Comparison of ENCODE assay signal across 9 mouse cellular contexts in genomic region chr6:56908912-56909311, GRCm38 (mm10). TPM values are rescaled to one million over a fixed set of nuclear protein-coding genes. Genes with fewer than 3 reads are reported as not detected.
DNase-seq lines count a peak whose midpoint lies in the region; ATAC-seq and TF ChIP-seq lines count a peak whose summit lies in the region.
"Had no signal": no experiment of that assay in that cellular context is flagged by ENCODE, and none has a peak within 500 bp of the region (broad histone marks: within the 10 kb centered on the region; RNA-seq: fewer than 3 reads in every experiment).

No protein-coding gene starts in this region.

- ATAC-seq in forebrain, embryonic 13.5 days = peak; percentile 50; the same call in 1 of the 2 replicates
- no peak for ATAC-seq in forebrain, embryonic 11.5 days (replicated peaks; ENCODE audit: low FRiP score)
- ATAC-seq in heart, embryonic 13.5 days (ENCODE audit: extremely low read depth, insufficient number of reproducible peaks, low FRiP score, low TSS enrichment) = peak; percentile 48; the same call in 1 of the 2 replicates
- peak; percentile 73 for ATAC-seq in lung, postnatal 0 days

- H3K27ac ChIP-seq in forebrain, embryonic 13.5 days = no peak overlapping the region
- H3K27ac ChIP-seq in forebrain, embryonic 11.5 days (ENCODE audit: low read depth, low read length) = no peak overlapping the region
- H3K27ac ChIP-seq in ES-Bruce4 (ENCODE audit: insufficient read depth, low read length) = no peak overlapping the region
- H3K27ac ChIP-seq in cortical plate, adult 2 months (ENCODE audit: insufficient read depth, low read length) = no peak overlapping the region
- no peak overlapping the region for H3K27ac ChIP-seq in heart, embryonic 13.5 days (replicated peaks)
- H3K27ac ChIP-seq in lung, postnatal 0 days (ENCODE audit: low read length) = no peak overlapping the region
- H3K27ac ChIP-seq: midbrain, embryonic 12.5 days had no signal

- no peaks in the 10 kb centered on the region for H3K27me3 ChIP-seq in forebrain, embryonic 13.5 days
- no peaks in the 10 kb centered on the region for H3K27me3 ChIP-seq in forebrain, embryonic 11.5 days (ENCODE audit: control insufficient read depth, insufficient read depth, low read length)
- H3K27me3 ChIP-seq in ES-Bruce4 (ENCODE audit: control insufficient read depth, insufficient read depth, low read length, poor library complexity, severe bottlenecking) = no peaks in the 10 kb centered on the region
- no peaks in the 10 kb centered on the region for H3K27me3 ChIP-seq in heart, embryonic 13.5 days (replicated peaks)
- H3K27me3 ChIP-seq in lung, postnatal 0 days (replicated peaks; ENCODE audit: insufficient read depth, low read length) = no peaks in the 10 kb centered on the region
- H3K27me3 ChIP-seq: midbrain, embryonic 12.5 days had no signal

- DNase-seq in forebrain, embryonic 11.5 days (ENCODE audit: low spot score) = no peak
- DNase-seq in layer of hippocampus, adult 9-11 months = peak; percentile 59
- DNase-seq in lung, postnatal 0 days (ENCODE audit: low spot score) = peak; percentile 80
- DNase-seq in spleen, adult 12 weeks (ENCODE audit: low spot score) = peak; percentile 62

- H3K4me2 ChIP-seq in forebrain, embryonic 13.5 days = no peak overlapping the region
- no peak overlapping the region for H3K4me2 ChIP-seq in forebrain, embryonic 11.5 days (ENCODE audit: low read depth, low read length, severe bottlenecking)
- H3K4me2 ChIP-seq in heart, embryonic 13.5 days = peak overlapping the region; percentile 10; the same call in 1 of the 2 replicates
- no peak overlapping the region for H3K4me2 ChIP-seq in lung, postnatal 0 days (replicated peaks; ENCODE audit: low read depth, low read length)
- H3K4me2 ChIP-seq: midbrain, embryonic 12.5 days had no signal

- no peak for TF ChIP-seq EP300 in ES-Bruce4 (IDR thresholded peaks at IDR 0.05; ENCODE audit: insufficient read depth, low read depth, low read length)
- TF ChIP-seq EP300 in lung, postnatal 0 days (IDR thresholded peaks at IDR 0.05) = no peak

- 18% methylated on average over 4 of the region's 4 CpGs for WGBS in forebrain, embryonic 13.5 days
- WGBS in forebrain, embryonic 11.5 days = 8% methylated on average over 4 of the region's 4 CpGs
- 2% methylated on average over 4 of the region's 4 CpGs for WGBS in heart, embryonic 13.5 days
- 8% methylated on average over 4 of the region's 4 CpGs for WGBS in lung, postnatal 0 days

- TF ChIP-seq CTCF in ES-Bruce4 (IDR thresholded peaks at IDR 0.05; ENCODE audit: low read depth, low read length) = peak; percentile 87
- TF ChIP-seq CTCF in cortical plate, adult 2 months (IDR thresholded peaks at IDR 0.05; ENCODE audit: extremely low read depth, insufficient read depth, low read length) = peak; percentile 85
- TF ChIP-seq CTCF in lung, postnatal 0 days (IDR thresholded peaks at IDR 0.05) = peak; percentile 94

- no peaks in the 10 kb centered on the region for H3K36me3 ChIP-seq in forebrain, embryonic 13.5 days (ENCODE audit: poor library complexity, severe bottlenecking)
- H3K36me3 ChIP-seq in forebrain, embryonic 11.5 days (ENCODE audit: control insufficient read depth, insufficient read depth, low read length) = no peaks in the 10 kb centered on the region
- H3K36me3 ChIP-seq in ES-Bruce4 (ENCODE audit: control insufficient read depth, insufficient read depth, low read length, poor library complexity, severe bottlenecking) = no peaks in the 10 kb centered on the region
- H3K36me3 ChIP-seq in heart, embryonic 13.5 days = no peaks in the 10 kb centered on the region
- H3K36me3 ChIP-seq in lung, postnatal 0 days (ENCODE audit: insufficient read depth, low read length) = no peaks in the 10 kb centered on the region
- H3K36me3 ChIP-seq: midbrain, embryonic 12.5 days had no signal

- no peak overlapping the region for H3K9ac ChIP-seq in forebrain, embryonic 13.5 days
- no peak overlapping the region for H3K9ac ChIP-seq in forebrain, embryonic 11.5 days (ENCODE audit: low read length)
- no peak overlapping the region for H3K9ac ChIP-seq in ES-Bruce4 (ENCODE audit: low read depth, poor library complexity, severe bottlenecking)
- H3K9ac ChIP-seq in heart, embryonic 13.5 days = no peak overlapping the region
- no peak overlapping the region for H3K9ac ChIP-seq in lung, postnatal 0 days (replicated peaks; ENCODE audit: low read depth)
- H3K9ac ChIP-seq: midbrain, embryonic 12.5 days had no signal

- peaks cover 5% of the 10 kb centered on the region for H3K4me1 ChIP-seq in forebrain, embryonic 13.5 days
- no peaks in the 10 kb centered on the region for H3K4me1 ChIP-seq in forebrain, embryonic 11.5 days (replicated peaks; ENCODE audit: control insufficient read depth, insufficient read depth, low read length)
- no peaks in the 10 kb centered on the region for H3K4me1 ChIP-seq in ES-Bruce4 (ENCODE audit: control insufficient read depth, insufficient read depth, low read length)
- H3K4me1 ChIP-seq in cortical plate, adult 2 months (ENCODE audit: control insufficient read depth, insufficient read depth, low read length) = peaks cover 3% of the 10 kb centered on the region; the same call in 1 of the 2 replicates
- peaks cover 41% of the 10 kb centered on the region for H3K4me1 ChIP-seq in heart, embryonic 13.5 days
- H3K4me1 ChIP-seq in lung, postnatal 0 days (ENCODE audit: insufficient read depth, low read depth, low read length) = 0 out of 2 replicates have a peak, but pooled peaks cover 2% of the 10 kb centered on the region

- H3K4me3 ChIP-seq in forebrain, embryonic 13.5 days = no peak overlapping the region
- no peak overlapping the region for H3K4me3 ChIP-seq in forebrain, embryonic 11.5 days (ENCODE audit: low read depth, low read length)
- no peak overlapping the region for H3K4me3 ChIP-seq in ES-Bruce4 (ENCODE audit: low read depth, low read length)
- no peak overlapping the region for H3K4me3 ChIP-seq in cortical plate, adult 2 months (ENCODE audit: insufficient read depth, low read length)
- H3K4me3 ChIP-seq in heart, embryonic 13.5 days = no peak overlapping the region
- H3K4me3 ChIP-seq in lung, postnatal 0 days (ENCODE audit: low read depth, low read length) = no peak overlapping the region
- H3K4me3 ChIP-seq: midbrain, embryonic 12.5 days had no signal

- no peak for TF ChIP-seq POLR2A in ES-Bruce4 (IDR thresholded peaks at IDR 0.05; ENCODE audit: insufficient read depth, low read length)
- TF ChIP-seq POLR2A in cortical plate, adult 2 months (IDR thresholded peaks at IDR 0.05; ENCODE audit: extremely low read depth, insufficient read depth, low read length) = no peak

- H3K9me3 ChIP-seq in forebrain, embryonic 13.5 days (replicated peaks) = no peaks in the 10 kb centered on the region
- no peaks in the 10 kb centered on the region for H3K9me3 ChIP-seq in forebrain, embryonic 11.5 days (ENCODE audit: control insufficient read depth, low read length)
- H3K9me3 ChIP-seq in ES-Bruce4 (replicated peaks; ENCODE audit: control insufficient read depth, insufficient read depth, low read length, poor library complexity, severe bottlenecking) = no peaks in the 10 kb centered on the region
- no peaks in the 10 kb centered on the region for H3K9me3 ChIP-seq in heart, embryonic 13.5 days
- no peaks in the 10 kb centered on the region for H3K9me3 ChIP-seq in lung, postnatal 0 days (ENCODE audit: low read length)
- H3K9me3 ChIP-seq: midbrain, embryonic 12.5 days had no signal

RNA-seq across cellular contexts. Expression of gene Nt5c3, which starts 14.8 kb away (rescaled TPM):
- 110 TPM in 2 replicates for polyA plus RNA-seq in forebrain, embryonic 13.5 days (2015; fragmentation: Nextera tagmentation; extraction: Ambion mirVana)
- 67.2 and 75.4 TPM in 2 replicates for polyA plus RNA-seq in forebrain, embryonic 11.5 days (2014; fragmentation: Nextera tagmentation; extraction: Ambion mirVana)
- 19.6 and 21.4 TPM in 2 replicates for polyA plus RNA-seq in ES-Bruce4 (2011; ENCODE audit: insufficient read depth, insufficient read length, low read depth, missing spikeins)
- 52.6 and 54.6 TPM in 2 replicates for polyA plus RNA-seq in cortical plate, adult 2 months (2012; rRNA removed)
- polyA plus RNA-seq in heart, embryonic 13.5 days (2015; fragmentation: Nextera tagmentation; extraction: Ambion mirVana) = 65.9 and 68.6 TPM in 2 replicates
- polyA plus RNA-seq in lung, postnatal 0 days (2015; fragmentation: Nextera tagmentation; extraction: Ambion mirVana) = 46.4 and 46.6 TPM in 2 replicates

RNA-seq across cellular contexts. Expression of gene Vmn1r4, which starts 14.9 kb away (rescaled TPM):
- polyA plus RNA-seq in forebrain, embryonic 13.5 days (2015; fragmentation: Nextera tagmentation; extraction: Ambion mirVana) = 0.59 and 0.65 TPM in 2 replicates
- 0.27 and 0.68 TPM in 2 replicates for polyA plus RNA-seq in forebrain, embryonic 11.5 days (2014; fragmentation: Nextera tagmentation; extraction: Ambion mirVana)
- polyA plus RNA-seq in ES-Bruce4 (2011; ENCODE audit: insufficient read depth, insufficient read length, low read depth, missing spikeins) = 0.78 and 0.97 TPM in 2 replicates
- 0.26 and 0.35 TPM in 2 replicates for polyA plus RNA-seq in cortical plate, adult 2 months (2012; rRNA removed)
- polyA plus RNA-seq in heart, embryonic 13.5 days (2015; fragmentation: Nextera tagmentation; extraction: Ambion mirVana) = 0.06 and 0.09 TPM in 2 replicates
- 0.14 and 0.17 TPM in 2 replicates for polyA plus RNA-seq in lung, postnatal 0 days (2015; fragmentation: Nextera tagmentation; extraction: Ambion mirVana)
